Mouse (Mus musculus) hindbrain, embryonic 12.5 days (tissue): ENCODE results near the gene Foxc2. TPM values are rescaled to one million over a fixed set of nuclear protein-coding genes. Genes with fewer than 3 reads are reported as not detected.
"Not testable (repeated sequence)": the region's sequence is repeated elsewhere in the genome, so short reads cannot be mapped to it uniquely, and the experiment has no call there.

Source experiments
- ATAC-seq: fragments of 200-750 bp; cut with Nextera tagmentation; 2 replicates; pipeline ENCODE4 v1.8.0; 2017; ENCODE audit warnings: moderate TSS enrichment; ENCODE audit not compliant: low FRiP score
- H3K27ac ChIP-seq: fragments of 300-500 bp; sonication (generic); 2 replicates; pipeline ENCODE4 v1.5.1; 2016; ENCODE audit warnings: mild to moderate bottlenecking
- H3K27me3 ChIP-seq: fragments of 300-500 bp; sonication (generic); 2 replicates; pipeline ENCODE4 v1.6.1; 2016; ENCODE audit warnings: mild to moderate bottlenecking
- H3K36me3 ChIP-seq: fragments of 300-500 bp; sonication (generic); 2 replicates; pipeline ENCODE4 v1.6.1; 2016; ENCODE audit warnings: mild to moderate bottlenecking
- H3K4me1 ChIP-seq: fragments of 300-500 bp; sonication (generic); 2 replicates; pipeline ENCODE4 v1.6.1; 2016
- H3K4me2 ChIP-seq: fragments of 300-500 bp; sonication (generic); replicated peaks from 2 replicates; pipeline ENCODE4 v1.6.1; 2016; ENCODE audit warnings: mild to moderate bottlenecking
- H3K4me3 ChIP-seq: fragments of 300-500 bp; sonication (generic); 2 replicates; pipeline ENCODE4 v1.5.1; 2016; ENCODE audit warnings: mild to moderate bottlenecking
- H3K9ac ChIP-seq: fragments of 300-500 bp; sonication (generic); 2 replicates; pipeline ENCODE4 v1.6.1; 2016; ENCODE audit warnings: mild to moderate bottlenecking, moderate library complexity
- H3K9me3 ChIP-seq: fragments of 300-500 bp; sonication (generic); replicated peaks from 2 replicates; pipeline ENCODE4 v1.6.1; 2016; ENCODE audit warnings: mild to moderate bottlenecking
- WGBS: fragments of 180-500 bp; shearing (Covaris S2); methylation state at CpG from one replicate; pipeline ENCODE4 v1.1.7; 2016; 5-methylcytosine and 5-hydroxymethylcytosine counted together
- polyA plus RNA-seq: library from polyadenylated mRNA; unstranded; fragments of >200 nt; fragmentation: Nextera tagmentation; extraction: Ambion mirVana; gene quantifications from 2 replicates; pipeline ENCODE4 v1.2.1, GENCODE M21; 2016

Foxc2 gene
- polyA plus RNA-seq, 1 experiment from 2014 or later = 25.4 TPM

DNA sequence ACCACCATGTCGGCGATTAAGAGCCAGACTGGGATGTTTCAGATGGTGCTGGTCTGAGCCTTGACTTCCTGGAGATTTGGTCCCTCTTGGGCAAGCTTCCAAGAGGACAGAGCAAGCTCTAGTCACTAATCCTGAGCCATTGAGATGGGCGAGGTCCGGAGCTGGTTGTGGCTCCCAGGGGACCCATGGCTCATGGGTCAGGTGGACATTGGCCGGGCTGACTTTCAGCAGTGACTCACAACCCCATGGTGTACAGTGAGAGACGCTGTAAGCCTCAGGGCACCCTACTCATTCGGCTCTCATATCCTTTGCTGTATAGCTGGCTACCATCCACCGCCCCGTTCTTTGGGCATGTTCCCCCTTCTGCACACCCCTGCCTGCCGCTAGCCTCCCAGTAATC is 18.1 kb downstream of the Foxc2 start:
- H3K27me3 ChIP-seq = peaks cover 46% of the 10 kb centered on the region
- no peak overlapping the region for H3K4me3 ChIP-seq
- H3K9me3 ChIP-seq = peaks cover 13% of the 10 kb centered on the region; the same call in 1 of the 2 replicates
- H3K4me2 ChIP-seq = no peak overlapping the region
- H3K36me3 ChIP-seq = no peaks in the 10 kb centered on the region
- 92% methylated on average over 10 of the region's 10 CpGs for WGBS
- H3K4me1 ChIP-seq = peaks cover under 1% of the 10 kb centered on the region; the same call in 1 of the 2 replicates
- no peak overlapping the region for H3K9ac ChIP-seq
- no peak for ATAC-seq
- no peak overlapping the region for H3K27ac ChIP-seq

DNA sequence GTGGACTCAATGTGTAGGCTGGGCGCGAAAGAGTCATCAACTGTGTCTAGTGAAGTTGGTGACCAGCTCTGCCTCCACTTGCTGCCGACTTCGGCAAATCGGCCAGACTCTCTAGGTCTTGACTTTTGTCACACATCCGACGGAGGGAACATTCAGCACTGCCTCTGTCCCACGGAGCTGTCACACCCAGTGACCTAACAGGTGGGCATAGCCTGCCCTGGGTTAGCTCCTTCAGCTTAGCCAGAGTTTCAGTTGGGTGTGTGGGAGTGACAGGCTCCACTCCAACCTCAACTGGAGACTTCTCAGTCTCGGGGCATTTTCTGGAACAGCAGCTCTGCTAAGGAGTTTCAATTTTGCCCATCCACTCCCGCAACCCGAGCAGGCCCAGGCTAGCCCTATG is 18.5 kb downstream of the Foxc2 start:
- Histone ChIP-seq H3K4me3 (no peak overlapping the region), H3K4me1 (no peaks in the 10 kb centered on the region), H3K4me2 (no peak overlapping the region), H3K9ac (no peak overlapping the region), H3K36me3 (no peaks in the 10 kb centered on the region), H3K9me3 (peaks cover 13% of the 10 kb centered on the region; the same call in 1 of the 2 replicates), H3K27ac (no peak overlapping the region), H3K27me3 (peaks cover 42% of the 10 kb centered on the region)
- WGBS = 88% methylated on average over 11 of the region's 11 CpGs
- no peak for ATAC-seq

DNA sequence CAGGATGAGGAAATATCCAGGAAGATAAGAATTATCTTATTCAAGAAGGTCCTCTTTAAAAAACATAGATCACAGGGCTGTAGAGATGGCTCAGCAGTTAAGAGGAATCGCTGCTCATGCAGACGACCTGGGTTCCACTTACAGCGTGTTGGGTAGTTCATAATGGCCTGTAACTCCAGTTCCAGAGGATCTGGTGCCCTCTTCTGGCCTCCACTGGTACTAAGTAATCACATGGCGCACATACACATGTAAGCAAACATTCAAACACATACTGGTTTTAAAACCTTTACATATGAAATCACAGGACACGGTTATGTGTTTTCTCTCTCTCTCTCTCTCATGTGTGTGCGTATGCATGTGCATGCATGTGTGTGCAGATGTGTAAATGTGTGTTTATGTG is 20.9 kb downstream of the Foxc2 start:
- no peak overlapping the region for H3K4me2 ChIP-seq
- H3K4me3 ChIP-seq = no peak overlapping the region
- no peaks in the 10 kb centered on the region for H3K36me3 ChIP-seq
- peaks cover 23% of the 10 kb centered on the region for H3K27me3 ChIP-seq
- 90% methylated on average over 6 of the region's 6 CpGs for whole genome bisulfite sequencing
- H3K9ac ChIP-seq = no peak overlapping the region
- H3K27ac ChIP-seq = no peak overlapping the region
- H3K4me1 ChIP-seq = no peaks in the 10 kb centered on the region
- no peak for ATAC-seq
- peaks cover 13% of the 10 kb centered on the region; the same call in 1 of the 2 replicates for H3K9me3 ChIP-seq

DNA sequence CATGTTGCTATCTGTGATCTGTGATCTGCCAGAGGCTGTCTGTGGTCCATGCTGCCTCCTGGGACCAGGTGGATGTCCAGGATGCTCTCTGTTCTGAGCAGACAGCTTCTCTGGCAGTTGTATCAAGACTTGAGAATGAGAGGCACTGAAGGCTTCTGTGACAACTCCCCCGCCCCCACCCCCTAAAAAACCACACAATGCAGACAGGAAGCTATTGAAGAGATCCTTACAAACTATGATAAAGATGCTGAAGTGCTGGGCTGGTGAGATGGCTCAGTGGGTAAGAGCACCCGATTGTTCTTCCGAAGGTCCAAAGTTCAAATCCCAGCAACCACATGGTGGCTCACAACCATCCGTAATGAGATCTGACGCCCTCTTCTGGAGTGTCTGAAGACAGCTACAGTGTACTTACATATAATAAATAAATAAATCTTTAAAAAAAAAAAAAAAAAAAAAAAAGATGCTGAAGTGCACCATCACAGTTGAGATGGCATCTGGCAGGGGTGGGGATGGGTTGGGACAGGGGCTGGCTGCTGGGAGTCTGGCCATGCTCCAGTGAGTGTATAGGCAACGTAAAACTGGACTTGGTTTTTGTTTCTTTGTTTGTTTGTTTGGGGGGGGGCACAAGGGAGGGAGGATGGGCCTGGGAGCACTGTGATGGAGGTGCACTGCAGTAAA is 29.6 kb downstream of the Foxc2 start:
- not testable (repeated sequence) for H3K27ac ChIP-seq, H3K36me3 ChIP-seq, H3K4me1 ChIP-seq, H3K9me3 ChIP-seq, H3K9ac ChIP-seq, ATAC-seq, H3K4me2 ChIP-seq, H3K4me3 ChIP-seq
- WGBS = 82% methylated on average over 5 of the region's 6 CpGs
- peaks cover 21% of the 10 kb centered on the region for H3K27me3 ChIP-seq

DNA sequence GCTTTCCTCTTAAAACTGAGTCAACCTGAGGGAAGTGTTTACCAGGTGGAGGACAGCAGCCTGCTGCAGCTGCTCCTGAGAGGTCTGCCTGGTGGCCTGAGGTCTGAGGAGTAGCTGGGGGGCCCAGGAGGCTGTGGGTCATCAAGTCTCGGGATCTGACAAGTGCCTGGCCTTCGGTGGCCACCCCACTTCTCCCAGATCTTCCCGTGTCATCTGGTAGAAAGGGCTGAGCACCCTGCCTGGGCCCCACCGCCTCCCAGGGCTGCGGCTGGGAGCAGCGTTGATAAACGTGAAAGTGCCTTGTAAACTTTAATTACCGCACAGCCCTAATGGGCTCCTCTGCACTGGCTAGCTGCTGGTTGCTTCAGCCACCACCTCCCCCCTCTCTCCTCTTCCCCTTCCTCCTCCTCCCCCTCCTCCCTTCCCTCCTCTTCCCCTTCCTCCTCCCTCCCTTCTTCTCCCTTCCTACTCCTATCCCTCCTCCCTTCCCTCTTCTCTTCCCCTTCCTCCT is 32.7 kb downstream of the Foxc2 start:
- no peak overlapping the region for H3K9ac ChIP-seq
- H3K4me1 ChIP-seq = 0 out of 2 replicates have a peak, but pooled peaks cover 2% of the 10 kb centered on the region
- H3K36me3 ChIP-seq = no peaks in the 10 kb centered on the region
- H3K4me2 ChIP-seq = no peak overlapping the region
- no peak overlapping the region for H3K4me3 ChIP-seq
- H3K27me3 ChIP-seq = peaks cover 18% of the 10 kb centered on the region
- WGBS = 39% methylated on average over 8 of the region's 8 CpGs
- H3K9me3 ChIP-seq = no peaks in the 10 kb centered on the region
- no peak for ATAC-seq
- no peak overlapping the region for H3K27ac ChIP-seq

DNA sequence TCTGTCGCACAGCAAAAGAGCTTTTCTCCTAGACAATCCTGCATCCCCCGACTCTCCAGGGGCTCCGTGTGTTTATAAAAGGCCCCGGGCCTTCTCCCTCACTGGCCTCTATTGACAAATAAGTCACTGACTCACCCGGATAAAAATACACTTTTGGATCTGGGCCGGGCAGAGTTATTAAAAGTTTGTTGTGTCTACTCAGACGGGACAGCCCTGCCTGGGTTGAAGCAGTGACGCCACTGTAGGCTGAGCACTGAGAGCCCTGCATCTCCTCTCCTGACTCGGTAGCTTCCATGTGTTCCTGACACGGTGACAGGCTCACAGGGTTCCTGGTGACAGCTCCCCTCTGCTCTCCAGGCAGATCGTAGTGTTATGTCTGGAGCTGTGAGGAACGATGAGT is 36.4 kb downstream of the Foxc2 start:
- no peak overlapping the region for H3K4me3 ChIP-seq
- WGBS = 60% methylated on average over 12 of the region's 12 CpGs

DNA sequence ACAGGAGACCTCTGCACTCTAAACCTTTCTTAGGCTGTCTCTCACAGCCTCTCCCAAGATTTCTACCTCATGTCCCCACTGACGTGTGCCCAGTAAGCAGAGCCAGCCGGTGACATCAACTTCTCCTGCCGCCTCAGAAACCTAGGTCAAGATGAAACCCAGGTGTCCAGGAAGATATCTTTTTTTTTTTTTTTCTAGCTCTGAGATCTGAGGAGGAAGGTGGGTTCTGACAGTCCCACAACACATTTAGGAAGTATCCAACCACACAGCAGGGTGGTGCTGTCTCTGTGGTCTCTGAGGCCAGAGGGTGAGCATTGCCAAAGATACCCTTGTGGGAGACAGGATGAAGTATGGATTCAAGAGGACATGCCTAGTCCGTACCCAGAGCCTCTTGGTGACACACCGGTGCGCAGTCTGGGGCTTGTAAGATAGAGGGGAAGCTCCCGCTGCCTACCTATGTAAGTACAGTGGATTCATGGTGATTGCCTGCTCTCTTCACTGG is 41.1 kb downstream of the Foxc2 start:
- H3K4me3 ChIP-seq = no peak overlapping the region
- H3K27ac ChIP-seq = no peak overlapping the region
- H3K9me3 ChIP-seq = no peaks in the 10 kb centered on the region
- H3K27me3 ChIP-seq = no peaks in the 10 kb centered on the region; the same call in none of the 2 replicates
- H3K36me3 ChIP-seq = no peaks in the 10 kb centered on the region
- no peak overlapping the region for H3K9ac ChIP-seq
- no peak for ATAC-seq
- WGBS = 88% methylated on average over 7 of the region's 7 CpGs
- H3K4me2 ChIP-seq = no peak overlapping the region
- H3K4me1 ChIP-seq = no peaks in the 10 kb centered on the region

More for the DNA sequence above, 36.4 kb downstream of the Foxc2 start:
- Histone ChIP-seq H3K36me3 (no peaks in the 10 kb centered on the region), H3K4me2 (no peak overlapping the region), H3K9ac (no peak overlapping the region), H3K4me1 (0 out of 2 replicates have a peak, but pooled peaks cover 2% of the 10 kb centered on the region), H3K27ac (no peak overlapping the region), H3K27me3 (peaks cover 12% of the 10 kb centered on the region), H3K9me3 (no peaks in the 10 kb centered on the region)
- no peak for ATAC-seq

DNA sequence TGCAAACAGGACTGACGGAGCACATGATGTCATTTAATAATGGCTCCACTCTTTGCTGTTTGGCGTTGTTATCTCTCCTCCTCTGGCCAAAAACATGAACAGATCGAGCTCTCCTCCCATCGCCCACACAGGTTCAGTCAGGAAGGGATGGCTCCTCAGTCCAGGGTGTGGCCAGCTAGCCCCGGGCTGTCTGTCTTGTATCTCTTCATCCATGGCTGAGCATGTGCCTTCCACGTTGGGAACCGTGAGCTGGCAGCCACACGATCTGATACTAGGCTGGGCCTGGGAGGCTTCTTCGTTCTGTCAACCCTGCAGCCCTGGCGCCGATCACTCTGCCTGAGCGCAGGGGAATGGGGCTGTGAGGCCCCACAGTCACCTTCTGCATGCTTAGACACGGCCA is 42.8 kb downstream of the Foxc2 start:
- no peak overlapping the region for H3K4me3 ChIP-seq
- H3K9me3 ChIP-seq = no peaks in the 10 kb centered on the region
- no peaks in the 10 kb centered on the region for H3K36me3 ChIP-seq
- WGBS = 81% methylated on average over 13 of the region's 13 CpGs
- 0 out of 2 replicates have a peak overlapping the region, but pooled peaks have one; percentile 15 for H3K9ac ChIP-seq
- no peak for ATAC-seq
- H3K27me3 ChIP-seq = no peaks in the 10 kb centered on the region; the same call in 1 of the 2 replicates
- H3K4me2 ChIP-seq = no peak overlapping the region
- H3K27ac ChIP-seq = no peak overlapping the region
- H3K4me1 ChIP-seq = no peaks in the 10 kb centered on the region

DNA sequence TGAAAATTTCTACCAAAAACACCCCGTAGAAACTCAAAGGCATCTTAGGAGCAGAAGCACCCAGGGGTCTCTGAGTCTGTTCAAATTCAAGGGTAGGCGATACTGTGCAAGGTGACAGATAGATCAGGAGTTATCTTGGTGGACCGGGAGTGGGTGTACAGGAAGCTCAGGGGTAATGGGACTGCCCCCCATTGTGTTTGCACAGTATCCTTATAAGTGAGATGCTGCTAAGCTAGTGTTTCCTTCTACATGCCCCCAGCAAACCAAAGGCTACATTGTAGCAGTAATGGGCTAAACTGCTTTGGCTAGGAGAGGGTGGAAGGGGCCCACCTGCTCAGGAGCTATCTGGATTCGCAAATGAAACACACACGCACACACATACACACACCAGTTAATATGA is 45.5 kb downstream of the Foxc2 start:
- no peaks in the 10 kb centered on the region for H3K27me3 ChIP-seq
- no peak overlapping the region for H3K4me3 ChIP-seq
- no peak overlapping the region for H3K9ac ChIP-seq
- no peak overlapping the region for H3K4me2 ChIP-seq
- no peaks in the 10 kb centered on the region for H3K36me3 ChIP-seq
- no peaks in the 10 kb centered on the region for H3K9me3 ChIP-seq
- peaks cover 7% of the 10 kb centered on the region; the same call in 1 of the 2 replicates for H3K4me1 ChIP-seq
- ATAC-seq = no peak
- no peak overlapping the region for H3K27ac ChIP-seq
- 93% methylated on average over 5 of the region's 5 CpGs for WGBS

DNA sequence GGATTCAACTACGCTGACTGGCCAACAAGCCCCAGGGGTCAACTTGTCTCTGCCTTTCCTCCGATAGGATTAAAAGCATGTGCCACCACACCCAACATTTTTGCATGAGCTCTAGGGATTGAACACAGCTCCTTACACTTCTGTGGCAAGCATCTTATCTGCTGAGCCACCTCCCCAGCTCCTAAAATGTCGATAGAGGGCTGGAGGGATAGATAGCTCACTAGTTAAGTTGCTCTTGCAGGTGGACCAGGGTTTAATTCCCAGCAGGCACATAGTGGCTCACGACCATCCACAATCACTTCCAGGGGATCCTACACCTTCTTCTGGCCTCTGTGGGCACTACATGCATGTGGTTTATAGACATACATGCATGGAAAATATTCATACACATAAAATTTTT is 46.4 kb downstream of the Foxc2 start:
- 74% methylated on average over 4 of the region's 4 CpGs for whole genome bisulfite sequencing

DNA sequence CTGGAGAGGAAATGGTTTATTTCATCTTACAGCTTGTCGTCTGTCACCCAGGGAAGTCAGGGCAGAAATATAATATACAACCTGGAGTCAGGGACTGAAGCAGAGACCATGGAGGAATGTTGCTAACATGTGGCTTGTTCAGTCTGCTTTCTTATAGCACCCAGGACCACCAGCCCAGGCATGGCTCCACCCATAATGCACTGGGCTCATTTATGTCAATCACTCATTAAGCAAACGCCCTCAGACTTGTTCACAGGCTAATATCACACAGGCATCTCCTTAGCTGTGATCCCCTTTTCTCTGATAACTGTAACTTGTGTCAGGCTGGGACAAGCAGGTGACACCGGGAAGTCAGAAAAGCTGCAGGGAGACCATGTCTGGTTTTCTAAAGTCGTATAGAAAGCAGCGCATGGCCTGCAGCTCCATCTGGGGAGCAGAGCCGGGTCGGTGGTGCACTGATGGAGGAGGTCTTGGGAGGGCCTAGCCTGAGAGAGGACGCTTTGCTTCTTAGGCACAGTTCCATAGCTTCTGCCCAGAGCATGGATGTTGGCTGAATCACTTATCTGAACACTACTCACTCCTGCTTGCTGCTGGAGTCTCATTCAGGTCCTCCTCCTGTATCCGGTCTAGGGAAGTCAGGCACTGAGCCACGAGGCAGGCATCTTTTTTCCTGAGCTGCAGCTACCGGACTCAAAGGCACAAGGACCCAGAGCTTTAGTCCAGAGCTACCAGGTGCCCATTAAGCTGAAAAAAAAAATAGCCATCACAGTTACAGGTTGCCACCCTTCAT is 47.1 kb downstream of the Foxc2 start:
- H3K4me3 ChIP-seq = no peak overlapping the region
- peaks cover 10% of the 10 kb centered on the region; the same call in 1 of the 2 replicates for H3K4me1 ChIP-seq
- no peak overlapping the region for H3K9ac ChIP-seq
- no peaks in the 10 kb centered on the region for H3K27me3 ChIP-seq
- H3K27ac ChIP-seq = no peak overlapping the region
- no peaks in the 10 kb centered on the region for H3K9me3 ChIP-seq
- ATAC-seq = no peak
- 76% methylated on average over 11 of the region's 11 CpGs for WGBS
- no peak overlapping the region for H3K4me2 ChIP-seq
- no peaks in the 10 kb centered on the region for H3K36me3 ChIP-seq

More for the DNA sequence above, 46.4 kb downstream of the Foxc2 start:
- H3K27me3 ChIP-seq = no peaks in the 10 kb centered on the region
- peaks cover 7% of the 10 kb centered on the region; the same call in 1 of the 2 replicates for H3K4me1 ChIP-seq
- no peak overlapping the region for H3K9ac ChIP-seq
- no peak overlapping the region for H3K27ac ChIP-seq
- no peak overlapping the region for H3K4me2 ChIP-seq
- no peaks in the 10 kb centered on the region for H3K36me3 ChIP-seq
- no peak overlapping the region for H3K4me3 ChIP-seq
- H3K9me3 ChIP-seq = no peaks in the 10 kb centered on the region
- ATAC-seq = no peak

DNA sequence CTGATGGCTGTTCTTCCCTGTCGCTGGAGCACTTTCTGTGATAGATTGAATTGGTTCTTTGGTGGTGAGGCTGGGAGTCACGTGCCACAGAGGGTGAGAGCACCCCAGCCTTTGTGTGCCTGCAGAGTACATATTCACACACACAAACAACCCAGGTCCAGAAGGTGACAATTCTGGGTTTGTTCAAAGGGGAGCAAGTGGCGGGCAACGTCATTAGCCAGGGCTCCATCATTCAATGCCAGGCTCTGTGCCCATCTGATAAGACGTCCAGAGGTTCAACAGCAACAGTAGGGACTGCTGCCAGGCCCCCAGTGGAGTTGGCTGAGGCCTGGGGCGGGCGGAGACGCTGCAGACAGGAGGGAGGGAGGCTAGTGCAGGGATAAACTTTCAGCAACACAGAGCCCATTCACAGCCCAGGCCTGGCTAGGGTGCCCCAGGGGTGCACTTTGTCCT is 48.1 kb downstream of the Foxc2 start:
- Histone ChIP-seq H3K4me3 (no peak overlapping the region), H3K9me3 (no peaks in the 10 kb centered on the region), H3K4me2 (no peak overlapping the region), H3K4me1 (peaks cover 10% of the 10 kb centered on the region; the same call in 1 of the 2 replicates), H3K27me3 (no peaks in the 10 kb centered on the region), H3K36me3 (no peaks in the 10 kb centered on the region), H3K27ac (no peak overlapping the region), H3K9ac (no peak overlapping the region)
- no peak for ATAC-seq
- 51% methylated on average over 8 of the region's 8 CpGs for WGBS
